Mouse (Mus musculus) induced T-regulatory cell, adult 2 months (primary cell): ENCODE measurements at regions not wholly inside any gene's neighbourhood (a gene's known extent, or its start where the extent isn't known, plus 50 kb on each side); places are given as distances from the start of the nearest gene placed in this dataset.
"Not testable (repeated sequence)": the region's sequence is repeated elsewhere in the genome, so short reads cannot be mapped to it uniquely, and the experiment has no call there.

Experiments used
- DNase-seq: peaks from one replicate; pipeline ENCODE4 v3.0.0-alpha.2; 2012; ENCODE audit warnings: low read depth

GRCm38 (mm10) chr10:46087766-46088165 is 510.1 kb downstream of the Hace1 start:
- DNase-seq: no peak

- DNase-seq: no peak
These were observed 523.2 kb downstream of the Hace1 start for GRCm38 (mm10) chr10:46100837-46101236.

GRCm38 (mm10) chr10:46108810-46109209 is 531.2 kb downstream of the Hace1 start:
- DNase-seq: no peak

DNA sequence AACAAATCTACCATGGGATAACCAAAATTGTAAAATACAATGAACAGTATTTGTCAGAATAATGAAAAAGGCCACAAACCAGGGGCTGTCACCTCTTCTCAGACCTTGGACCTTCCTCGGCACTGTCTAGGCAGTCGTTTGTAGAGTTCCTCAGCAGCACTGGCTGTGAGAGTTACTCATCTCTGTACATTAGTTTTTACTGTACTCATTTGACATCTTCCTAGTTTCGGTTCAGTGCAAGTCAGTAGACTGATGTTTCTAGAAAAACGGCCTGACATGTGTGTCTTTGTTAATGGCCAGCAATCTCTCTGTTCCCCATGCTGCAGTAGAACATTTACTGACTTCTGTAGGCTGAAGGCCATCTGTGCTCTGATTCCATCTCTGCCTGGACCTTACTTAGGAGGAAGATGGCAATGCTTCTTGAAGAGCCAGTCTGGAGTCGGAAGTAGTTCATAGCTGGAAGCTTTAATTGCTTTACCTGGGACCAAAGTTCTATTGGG is 537.1 kb downstream of the Hace1 start:
- DNase-seq: no peak

DNA sequence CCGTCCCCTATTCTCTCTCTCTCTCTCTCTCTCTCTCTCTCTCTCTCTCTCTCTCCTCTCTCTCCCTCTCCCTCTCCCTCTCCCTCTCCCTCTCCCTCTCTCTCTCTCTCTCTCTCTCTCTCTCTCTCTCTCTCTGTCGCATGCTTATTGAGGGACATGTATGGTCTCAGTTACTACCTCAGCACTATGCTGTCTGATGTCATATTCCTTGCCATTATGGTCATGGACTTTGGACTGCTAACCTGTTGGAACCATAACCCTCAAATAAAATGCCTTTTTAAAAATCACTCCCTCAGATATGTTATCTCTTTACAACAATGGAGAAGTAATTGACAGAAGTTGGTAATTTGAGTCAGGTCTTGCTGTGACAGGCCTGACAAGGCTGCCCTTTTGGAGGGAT is 544.8 kb downstream of the Hace1 start:
- DNase-seq: not testable (repeated sequence)

DNA sequence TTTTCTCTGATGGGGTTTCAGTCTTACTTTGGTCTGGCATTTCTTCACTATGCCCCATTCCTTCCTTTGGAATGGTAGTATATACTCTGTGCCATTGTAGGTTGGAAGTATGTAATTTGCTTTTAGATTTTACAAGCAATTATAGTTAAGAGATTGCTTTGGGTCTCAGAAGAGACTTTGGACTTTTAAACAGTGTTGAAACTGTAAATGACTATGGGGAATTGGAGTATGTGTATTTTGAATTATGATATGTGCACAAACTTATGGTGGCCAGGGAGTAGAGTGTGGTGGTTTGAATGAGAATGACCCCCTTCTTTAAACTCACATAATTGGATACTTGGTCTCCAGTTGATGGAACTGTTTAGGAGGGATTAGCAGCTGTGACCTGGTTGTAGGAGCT is 546.2 kb downstream of the Hace1 start:
- no peak for DNase-seq

DNA sequence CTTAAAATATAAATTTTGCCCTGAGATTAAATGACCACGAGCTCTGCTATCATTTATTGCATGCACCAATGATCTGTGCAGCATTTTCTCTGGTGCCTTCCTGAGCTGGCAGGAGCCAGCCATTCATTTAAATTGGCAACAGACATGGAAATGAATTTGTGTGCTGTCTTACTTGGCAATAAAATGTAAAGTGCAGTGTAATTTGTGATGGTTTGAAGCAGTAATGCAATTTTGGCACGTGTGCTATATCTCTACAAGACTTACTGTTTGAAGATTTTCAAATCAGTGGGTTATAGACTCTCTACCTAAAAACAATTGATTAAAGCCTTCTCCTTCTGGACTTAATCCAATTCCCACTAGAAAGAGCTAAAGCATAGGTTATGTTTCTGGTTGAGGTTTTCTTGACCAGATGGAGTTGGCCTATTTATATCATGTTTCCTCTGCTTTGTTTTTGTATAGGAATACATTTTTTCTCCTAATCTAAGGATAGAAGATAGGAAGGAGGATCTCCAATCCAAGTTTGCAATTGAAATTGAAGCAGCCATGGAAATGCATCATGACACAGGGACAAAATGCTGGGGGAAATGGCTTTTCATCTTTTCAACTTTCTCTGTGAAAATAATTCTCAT is 557.6 kb downstream of the Hace1 start:
- no peak for DNase-seq

- DNase-seq: no peak
These were observed 596.4 kb downstream of the Hace1 start for GRCm38 (mm10) chr10:46174035-46174434.

DNA sequence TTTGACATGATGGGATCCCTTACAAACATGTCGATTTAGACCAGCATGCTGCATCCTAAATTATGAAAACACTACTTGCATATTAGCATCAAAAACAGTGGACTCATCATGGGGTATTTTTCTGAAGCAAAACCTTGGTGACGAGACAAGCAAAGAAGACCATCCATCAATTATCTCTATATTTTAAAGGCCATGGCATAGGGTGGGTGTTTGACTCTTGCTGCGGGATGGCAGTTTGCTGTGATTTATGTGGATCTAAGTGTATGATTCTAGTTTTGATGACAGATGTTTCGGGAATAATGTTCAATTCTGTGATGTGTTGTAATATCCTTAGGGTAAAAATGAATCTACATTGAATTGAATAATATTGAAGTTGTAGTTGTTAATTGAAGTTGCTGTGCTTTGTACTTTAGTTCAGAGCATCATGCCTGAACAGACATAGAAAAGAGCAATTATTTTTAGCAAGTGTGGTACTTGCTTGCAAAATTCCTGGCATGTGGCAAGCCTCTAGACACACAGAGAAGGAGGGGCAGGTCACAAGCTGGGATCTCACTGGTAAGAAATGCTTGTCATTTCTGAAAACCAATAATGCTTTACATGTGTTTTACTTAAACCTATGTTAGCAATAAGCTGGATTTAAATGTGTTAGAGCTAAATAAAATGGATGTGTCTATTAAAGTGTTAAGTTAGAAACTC is 608.3 kb downstream of the Hace1 start:
- DNase-seq: no peak

DNA sequence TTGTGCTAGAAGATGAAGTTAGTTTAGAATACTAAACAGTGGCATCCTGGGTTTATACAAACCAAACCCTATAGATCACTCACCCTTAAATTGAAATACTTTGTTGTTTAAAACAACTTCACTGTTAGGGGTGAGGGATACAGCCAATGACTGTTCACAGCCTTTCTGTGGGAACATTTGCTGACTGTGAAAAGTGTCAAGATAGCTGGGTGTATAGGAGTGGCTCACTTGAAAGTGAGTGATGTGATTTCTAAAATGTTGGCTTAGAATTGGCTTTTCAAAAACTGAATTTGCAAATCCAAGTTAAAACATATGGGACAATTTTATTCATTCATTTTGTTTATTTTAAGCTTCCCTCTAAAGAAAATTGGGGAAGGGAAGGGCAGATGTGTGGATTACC is 616.5 kb downstream of the Hace1 start:
- no peak for DNase-seq

GRCm38 (mm10) chr10:46226837-46227402 is 649.3 kb downstream of the Hace1 start:
- no peak for DNase-seq

DNA sequence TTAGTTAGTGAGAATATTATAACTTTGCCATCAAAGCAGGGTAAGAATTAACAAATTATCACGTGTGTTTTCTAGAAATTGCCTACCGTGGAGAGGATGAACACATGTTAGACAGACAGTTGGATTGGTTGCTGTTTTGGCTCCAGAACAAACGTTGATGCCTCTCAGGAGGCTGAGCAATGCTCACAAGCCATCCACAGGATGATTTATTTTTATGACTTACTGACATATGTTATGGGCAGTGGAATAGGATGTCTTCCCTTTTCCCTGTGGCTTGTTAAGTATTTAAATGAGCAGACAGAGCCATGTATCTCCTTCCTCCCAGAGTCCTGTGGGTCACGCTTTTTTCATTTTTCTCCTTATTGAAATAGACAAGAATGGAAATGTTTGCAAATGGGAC is 652.0 kb downstream of the Hace1 start:
- no peak for DNase-seq

- no peak for DNase-seq
These were observed 658.0 kb downstream of the Hace1 start for GRCm38 (mm10) chr10:46235581-46235980.

DNA sequence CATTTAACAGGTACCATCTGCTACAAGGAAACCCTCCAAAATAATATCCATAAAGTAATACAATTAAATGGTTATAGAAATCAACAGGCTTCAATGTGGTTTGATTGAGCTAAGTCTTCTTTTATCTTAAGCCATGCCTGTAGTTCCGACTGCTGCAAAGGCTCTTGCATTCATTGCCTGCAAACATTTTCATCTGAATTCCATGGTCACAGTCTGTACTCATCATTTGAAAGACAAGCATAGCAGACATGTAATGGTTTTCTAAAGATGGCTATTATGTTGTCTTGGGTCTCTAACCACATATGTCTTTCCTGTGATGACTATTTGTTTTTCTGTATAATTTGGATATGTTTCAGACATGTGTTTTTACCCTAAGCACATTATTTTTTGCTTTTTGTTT is 677.9 kb downstream of the Hace1 start:
- DNase-seq: no peak

DNA sequence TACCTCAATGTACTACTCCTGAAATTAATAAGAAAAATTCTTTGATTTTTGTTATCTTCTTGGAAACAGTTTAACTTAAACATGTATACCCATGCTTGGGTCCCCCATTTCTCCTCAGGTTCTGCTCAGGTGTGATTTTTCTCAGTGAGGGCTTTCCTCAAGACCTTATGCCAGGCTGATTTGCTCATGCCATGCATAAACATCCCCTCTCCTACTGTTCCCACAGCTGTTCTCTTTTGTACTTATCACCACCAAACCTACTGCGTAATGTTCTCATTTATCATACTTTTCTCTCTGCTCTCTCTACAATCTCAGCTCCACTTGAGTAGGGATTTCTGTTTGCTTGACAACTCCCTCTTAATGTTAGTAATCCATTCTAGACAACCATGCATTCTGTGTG is 692.1 kb downstream of the Hace1 start:
- no peak for DNase-seq

- no peak for DNase-seq
These were observed 696.2 kb downstream of the Hace1 start for GRCm38 (mm10) chr10:46273846-46274245.

DNA sequence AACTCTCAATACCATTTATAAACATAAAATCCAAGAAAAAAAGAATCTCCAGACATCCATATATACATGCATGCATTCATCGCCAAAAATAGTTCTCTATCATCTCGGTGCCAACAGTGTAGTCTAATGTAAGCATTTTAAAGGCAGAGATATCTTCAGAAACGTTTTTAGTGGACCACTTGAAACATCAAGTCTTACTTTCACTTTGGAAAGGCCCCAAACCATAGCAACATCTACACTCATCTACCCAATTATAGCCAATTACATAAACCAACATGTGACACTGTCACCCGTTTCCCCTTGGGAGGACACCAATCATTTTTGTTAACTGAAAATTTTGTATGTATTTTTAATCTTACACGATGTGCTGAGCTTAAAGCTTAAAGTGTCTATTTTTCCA is 716.7 kb downstream of the Hace1 start:
- no peak for DNase-seq

DNA sequence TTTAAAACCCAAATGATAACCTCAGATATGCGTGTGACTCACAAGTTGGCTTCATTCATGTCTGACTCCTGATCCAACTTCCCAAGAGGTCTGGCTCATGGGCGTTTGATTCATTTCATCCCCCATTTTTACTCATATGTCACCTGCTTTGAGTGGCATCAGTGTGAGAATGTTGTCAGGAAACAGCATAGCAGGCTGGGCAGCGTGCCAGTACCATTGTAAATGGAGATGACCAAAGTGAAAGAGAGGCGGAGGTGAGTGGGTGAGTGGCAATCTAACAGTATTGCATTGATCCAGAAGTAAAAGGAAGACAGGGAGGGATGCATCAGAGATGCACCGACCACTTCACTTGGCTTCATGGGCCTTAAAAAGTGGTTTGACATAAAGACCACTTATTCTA is 720.7 kb downstream of the Hace1 start:
- DNase-seq: no peak

- no peak for DNase-seq
These were observed 721.9 kb downstream of the Hace1 start for GRCm38 (mm10) chr10:46299521-46299920.

DNA sequence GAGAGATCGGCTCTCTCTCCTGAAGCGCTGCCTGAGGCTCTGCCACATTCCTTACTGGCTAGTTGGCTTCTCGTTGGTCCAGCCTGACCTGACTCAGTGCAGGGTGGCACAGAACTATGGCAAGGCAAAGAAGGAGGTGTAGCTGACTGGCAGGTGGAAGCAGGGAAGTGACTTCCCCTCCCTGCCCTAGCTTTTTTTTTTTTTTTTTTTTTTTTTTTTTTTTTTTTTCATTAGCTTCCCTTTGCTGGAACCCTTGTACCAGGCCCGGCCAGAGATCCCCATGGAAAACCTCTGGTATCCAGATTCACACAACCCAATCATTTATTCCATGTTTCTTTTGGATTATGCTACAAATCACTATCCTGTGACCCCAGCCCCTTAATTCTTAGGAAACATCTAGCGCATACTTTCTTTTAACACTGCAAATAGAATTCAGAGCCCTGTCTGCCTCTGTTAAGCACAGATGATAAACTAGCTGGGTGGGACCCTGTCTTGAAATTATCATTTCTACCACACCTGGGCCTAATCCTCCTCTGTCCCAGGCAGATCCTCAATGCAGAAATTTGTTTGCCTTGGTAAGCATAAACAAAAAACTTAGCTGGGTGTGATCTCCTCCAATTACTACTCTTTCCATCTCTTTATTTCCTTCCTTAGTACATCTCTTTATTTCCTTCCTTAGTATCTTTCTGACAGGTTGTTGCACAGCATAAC is 742.9 kb downstream of the Hace1 start:
- DNase-seq: no peak

DNA sequence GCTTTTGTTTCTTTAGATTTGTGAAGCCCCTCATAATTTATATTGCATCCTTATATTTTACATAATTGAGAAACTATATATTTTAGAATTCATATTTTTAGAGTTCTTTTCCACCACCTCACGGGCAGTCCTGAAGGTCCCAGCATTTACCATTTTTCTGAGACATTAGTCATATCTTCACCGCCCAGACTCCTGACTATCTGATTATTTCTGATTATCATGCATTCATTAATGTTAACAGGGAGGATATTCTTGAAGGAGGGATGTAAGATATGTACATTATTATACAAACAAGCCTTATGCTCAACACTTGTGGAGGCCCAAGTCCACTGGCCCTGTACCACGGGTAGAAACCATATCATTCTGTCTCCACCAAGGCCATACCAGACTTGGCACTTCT is 743.4 kb downstream of the Hace1 start:
- DNase-seq: no peak

- no peak for DNase-seq
These were observed 751.4 kb downstream of the Hace1 start for GRCm38 (mm10) chr10:46329052-46329451.
